Mouse (Mus musculus) thymus, adult 18-20 months (tissue): ENCODE results near the gene Celf2.

Experiments
- DNase-seq, 2 experiments: peaks; one replicate each; pipeline ENCODE4 v3.0.0; 2022; ENCODE audit warnings: mixed read lengths in 2 of 2

Celf2 gene

GRCm38 (mm10) chr2:6893597-6893996, 615.8 kb downstream of the Celf2 start:
- DNase-seq, result no peak

GRCm38 (mm10) chr2:6893095-6893494, 616.3 kb downstream of the Celf2 start:
- no peak for DNase-seq

- DNase-seq, result no peak
Observed at GRCm38 (mm10) chr2:6884796-6885711, 624.3 kb downstream of the Celf2 start.

DNA sequence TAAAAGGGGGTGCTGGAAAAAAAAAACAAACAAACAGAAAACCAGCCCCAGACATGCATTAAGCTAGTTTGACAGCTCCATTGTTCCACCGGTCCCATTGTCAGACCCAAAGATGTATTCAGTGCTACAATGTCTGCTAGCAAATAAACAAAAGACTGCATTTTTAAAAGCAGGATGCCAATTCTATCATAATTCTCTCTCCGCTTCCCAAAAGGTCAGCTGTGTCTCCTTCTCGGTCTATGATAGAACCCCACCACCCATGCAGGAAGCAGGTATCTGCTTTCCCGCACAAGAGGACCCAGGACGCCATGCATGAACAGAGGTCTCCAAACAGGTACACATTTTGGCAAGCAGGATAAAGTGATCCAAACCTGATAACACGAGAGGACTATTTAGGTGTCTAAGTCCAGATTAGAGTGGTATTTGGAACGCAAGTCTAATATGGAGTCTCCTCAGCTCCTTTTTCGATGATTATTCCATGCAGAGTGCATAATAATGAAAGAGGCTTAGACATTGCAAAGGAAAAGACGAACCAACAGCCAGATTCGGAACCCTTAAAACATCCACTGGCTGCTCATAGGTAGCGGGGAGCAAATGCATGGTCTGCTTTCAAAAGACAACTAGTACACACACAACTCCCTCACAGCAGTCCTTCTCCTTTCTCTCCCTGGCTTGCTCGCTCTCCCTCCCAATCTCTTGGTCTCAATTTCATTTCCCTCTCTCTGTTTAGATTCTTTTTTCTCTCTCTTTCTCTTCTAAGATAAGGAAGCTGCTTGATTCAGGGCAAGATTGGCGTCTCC, 625.2 kb downstream of the Celf2 start:
- DNase-seq, result no peak

DNA sequence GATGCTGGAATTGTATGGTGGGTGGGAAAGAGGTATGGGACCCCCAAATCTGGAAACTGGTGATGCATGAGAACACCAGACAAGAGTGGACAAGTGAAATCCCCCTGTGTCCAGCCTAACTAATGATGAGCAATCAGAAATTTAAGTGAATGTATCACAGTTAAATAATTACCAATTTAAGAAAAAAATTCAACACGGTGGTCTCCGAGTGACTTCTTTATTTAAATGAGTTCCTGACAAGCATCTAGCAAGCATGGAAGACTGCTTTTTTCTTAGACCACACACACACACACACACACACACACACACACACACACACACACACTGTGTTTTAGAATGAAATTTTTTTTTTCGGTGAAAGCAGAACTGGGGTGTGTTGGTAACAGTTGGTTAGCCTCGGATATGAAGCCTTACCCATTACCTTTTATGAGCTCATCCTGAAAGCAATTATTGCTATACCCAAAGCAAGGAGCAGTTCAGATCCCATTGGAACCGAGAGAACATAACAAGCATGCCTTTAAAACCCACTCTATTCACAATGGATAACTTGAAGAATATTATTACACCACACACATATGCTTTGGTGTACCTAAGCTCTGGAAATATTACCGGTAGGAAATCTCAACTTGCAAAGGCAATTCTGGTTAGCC, 627.0 kb downstream of the Celf2 start:
- DNase-seq, result no peak

DNA sequence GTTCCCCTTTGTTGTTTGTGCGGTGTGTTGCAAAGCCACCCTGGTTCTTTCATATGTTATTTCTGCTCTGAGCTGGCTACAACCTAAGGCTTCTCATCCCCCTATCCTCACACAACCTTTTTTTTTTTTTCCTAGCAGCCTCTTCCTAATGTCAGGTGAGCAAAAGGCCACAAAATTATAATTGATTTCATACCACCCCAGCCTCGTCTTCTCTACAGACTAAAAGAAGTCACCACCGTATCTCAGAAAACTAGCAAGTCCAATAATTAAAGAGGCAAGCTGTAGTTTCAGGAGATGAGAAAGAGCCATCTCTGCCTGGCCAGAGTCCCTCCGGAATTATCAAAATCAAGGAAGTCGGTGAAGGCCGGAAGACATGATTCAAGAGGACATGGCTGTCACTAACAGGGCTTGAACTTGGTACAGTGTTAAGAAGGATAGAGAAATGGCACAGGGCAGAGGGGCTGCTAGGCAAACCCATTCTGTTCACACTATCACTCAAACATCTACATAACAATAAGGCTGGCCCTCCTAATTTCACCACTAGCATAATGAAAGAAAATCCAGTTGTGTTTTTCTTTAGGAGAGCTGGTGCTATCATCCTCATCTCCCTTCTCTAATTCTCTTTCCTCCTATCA, 628.3 kb downstream of the Celf2 start:
- DNase-seq, result no peak

GRCm38 (mm10) chr2:6877094-6877493, 632.3 kb downstream of the Celf2 start:
- no peak for DNase-seq

DNA sequence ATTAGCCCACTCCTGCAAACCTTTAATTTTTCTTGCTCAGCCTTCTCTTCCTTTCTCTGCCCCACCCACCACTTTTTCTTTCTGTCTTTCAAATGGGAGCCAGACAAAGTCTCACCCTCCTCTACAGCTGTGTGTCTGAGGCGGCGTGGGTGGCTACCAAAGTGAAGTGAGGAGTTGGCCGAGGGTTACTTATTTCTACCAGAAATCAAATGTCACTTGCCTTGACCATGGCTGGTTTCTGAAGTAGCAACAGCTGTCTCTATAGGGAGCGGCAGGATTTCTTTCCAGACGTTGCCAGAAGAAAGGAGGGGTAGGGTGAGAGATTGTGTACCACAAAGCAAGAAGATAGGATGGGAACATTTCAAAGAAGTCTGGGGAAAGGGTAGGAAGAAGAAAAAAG, 632.8 kb downstream of the Celf2 start:
- no peak for DNase-seq

GRCm38 (mm10) chr2:6875071-6875611, 634.2 kb downstream of the Celf2 start:
- no peak for DNase-seq

DNA sequence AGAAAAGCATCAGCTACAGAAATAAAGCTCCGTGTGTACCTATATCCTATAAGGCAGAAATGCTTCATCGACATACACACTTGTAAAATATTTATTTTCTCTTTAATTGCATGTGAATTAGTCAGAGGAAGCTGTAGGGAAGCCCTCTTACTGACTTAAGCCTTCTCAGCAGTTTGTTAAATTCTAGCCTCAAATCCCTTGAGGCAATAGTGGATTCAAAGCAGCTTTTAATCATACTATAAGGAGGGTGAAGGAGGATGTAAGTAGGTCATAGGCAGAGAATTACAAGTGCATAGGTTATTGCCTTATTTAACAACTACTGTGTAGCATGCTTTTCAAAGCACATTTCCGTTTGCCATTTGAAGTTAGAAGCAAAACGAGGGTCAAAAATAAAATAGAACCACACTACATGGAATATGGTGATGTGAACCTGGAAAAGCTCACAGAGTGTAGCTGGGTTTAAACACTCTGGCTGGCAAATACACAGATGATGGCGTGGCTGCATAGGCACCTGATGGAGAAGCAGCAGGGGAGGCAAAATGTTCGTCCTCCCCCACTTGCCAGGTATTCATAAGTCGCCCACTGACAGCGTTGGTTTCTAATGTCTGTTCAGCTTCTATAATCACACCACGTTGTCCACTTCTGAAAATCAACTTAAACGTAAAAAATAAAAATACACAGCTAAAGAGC, 635.0 kb downstream of the Celf2 start:
- no peak for DNase-seq

- no peak for DNase-seq
Observed at GRCm38 (mm10) chr2:6873711-6874110, 635.7 kb downstream of the Celf2 start.

GRCm38 (mm10) chr2:6872894-6873255, 636.5 kb downstream of the Celf2 start:
- no peak for DNase-seq

- DNase-seq, result peak; percentile 65 to 68
Observed at GRCm38 (mm10) chr2:6872131-6872893, 637.1 kb downstream of the Celf2 start.

DNA sequence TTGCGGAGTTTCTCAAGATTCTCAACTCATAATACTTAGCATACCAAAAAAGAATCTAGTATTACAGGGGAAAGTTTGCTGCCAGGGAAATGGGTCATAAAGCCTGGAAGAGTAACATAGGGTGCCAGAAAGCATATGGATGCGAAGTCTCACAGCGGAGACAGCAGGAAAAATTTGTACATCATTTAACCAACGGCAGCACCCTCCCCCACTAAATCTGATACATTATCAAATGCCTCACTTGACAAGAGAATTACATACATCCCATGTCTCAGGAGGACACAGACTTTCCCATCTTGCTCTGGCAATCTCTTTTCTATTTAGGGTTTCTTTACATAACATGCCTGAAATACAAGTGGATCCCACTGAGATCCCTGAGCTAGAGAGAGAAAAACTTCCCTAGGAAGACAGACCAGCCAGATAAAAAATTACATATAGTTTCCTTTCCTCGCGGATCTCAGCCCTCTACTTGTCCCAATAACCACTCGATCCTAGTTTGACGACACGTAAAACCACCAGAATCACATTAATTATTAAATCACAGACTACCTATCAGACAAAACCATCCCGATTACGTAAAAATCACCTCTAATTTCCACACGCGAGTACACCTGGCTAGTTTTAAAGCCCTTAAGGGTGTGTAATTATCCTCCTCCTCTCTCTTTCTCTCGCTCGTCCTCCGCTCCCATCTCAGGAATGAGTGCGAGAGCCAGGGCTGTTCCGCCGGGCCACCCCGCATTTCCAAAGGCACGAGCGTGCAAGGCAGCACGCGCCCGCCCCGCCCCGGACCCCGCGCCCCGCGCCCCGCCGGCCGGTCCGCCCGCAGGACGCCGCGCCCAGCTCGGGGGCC, 637.9 kb downstream of the Celf2 start:
- DNase-seq, result no peak

DNA sequence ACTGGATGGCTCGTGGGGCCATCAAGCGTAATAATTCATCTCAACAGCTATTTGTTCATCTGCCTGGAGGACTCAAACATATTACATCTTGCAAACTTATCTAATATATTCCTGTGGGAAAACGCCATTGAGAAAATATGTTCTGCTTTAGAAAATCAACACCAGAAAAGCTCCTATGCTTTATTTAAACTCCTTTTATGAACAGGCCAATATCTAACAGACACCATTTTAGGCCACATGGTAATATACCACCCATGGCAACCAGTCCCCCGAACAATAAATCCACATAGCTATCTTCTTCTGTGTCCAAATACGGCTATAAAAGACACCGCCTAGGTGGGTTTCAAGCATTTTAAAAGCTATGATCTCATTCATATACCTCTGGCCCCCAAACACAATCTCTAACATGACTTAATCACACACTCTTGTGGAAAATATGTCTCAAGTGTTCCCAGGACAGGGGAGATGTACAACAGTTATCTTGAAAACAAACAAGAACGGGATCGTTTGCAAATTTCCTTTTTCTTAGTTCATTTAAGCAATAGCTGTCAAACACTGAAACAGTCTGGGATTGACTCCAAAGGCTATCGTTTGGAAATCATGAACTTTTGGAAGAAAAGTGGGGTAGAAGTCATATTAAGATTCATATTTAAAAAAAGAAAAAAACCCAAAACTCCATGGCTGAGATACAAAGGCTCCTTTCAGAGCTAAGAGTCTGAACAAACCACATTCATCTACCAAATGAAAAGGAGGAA, 639.2 kb downstream of the Celf2 start:
- DNase-seq, result no peak

- no peak for DNase-seq
Observed at GRCm38 (mm10) chr2:6867297-6867696, 642.1 kb downstream of the Celf2 start.

GRCm38 (mm10) chr2:6865785-6866184, 643.6 kb downstream of the Celf2 start:
- DNase-seq, result no peak

DNA sequence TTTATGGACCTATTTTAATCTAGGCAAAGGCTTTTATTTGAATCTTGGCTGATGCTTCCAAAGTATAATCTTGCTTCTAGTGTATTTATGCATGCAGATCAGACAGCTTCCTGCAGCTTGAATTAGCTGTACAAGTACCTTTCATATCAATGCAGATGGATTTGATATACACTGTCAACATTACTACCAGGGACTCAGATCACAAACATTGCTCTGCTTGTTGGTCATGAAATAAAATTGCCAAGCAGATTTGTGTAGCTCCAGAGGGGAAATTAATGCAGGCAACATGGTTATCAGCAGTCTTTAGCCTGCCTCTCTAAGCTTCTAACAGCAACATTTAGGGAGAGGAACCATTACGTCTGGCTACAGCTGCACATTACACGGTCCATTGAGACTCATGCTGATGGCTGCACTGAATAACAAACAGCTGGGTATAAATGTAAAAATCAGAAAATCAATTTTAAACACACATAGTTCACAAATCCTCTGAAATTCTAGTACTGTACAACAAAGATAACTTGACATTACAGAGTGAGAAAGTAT, 659.2 kb downstream of the Celf2 start:
- no peak for DNase-seq

GRCm38 (mm10) chr2:6849388-6849787, 660.0 kb downstream of the Celf2 start:
- no peak for DNase-seq
